Mouse (Mus musculus): ENCODE results near the gene Lrch3.
"Not testable (repeated sequence)": the region's sequence is repeated elsewhere in the genome, so short reads cannot be mapped to it uniquely, and the experiment has no call there.

Lrch3 gene

GRCm38 (mm10) chr16:32913212-32913611 lies 688 bp upstream of the Lrch3 start:
- no peak for DNase-seq (ENCODE audit: low spot score in 2 of 2)

- no peak for DNase-seq (ENCODE audit: low spot score in 2 of 2)
Measured at GRCm38 (mm10) chr16:32915292-32916068, 1.6 kb downstream of the Lrch3 start.

GRCm38 (mm10) chr16:32926629-32927028 lies 12.7 kb downstream of the Lrch3 start:
- not testable (repeated sequence) for DNase-seq (ENCODE audit: low spot score in 2 of 2)

GRCm38 (mm10) chr16:32927044-32927443 lies 13.1 kb downstream of the Lrch3 start:
- no peak for DNase-seq (ENCODE audit: low spot score in 2 of 2)

GRCm38 (mm10) chr16:32929918-32930317 lies 16.0 kb downstream of the Lrch3 start:
- no peak for DNase-seq (ENCODE audit: low spot score in 2 of 2)

- no peak for DNase-seq (ENCODE audit: low spot score in 2 of 2)
Measured at GRCm38 (mm10) chr16:32934470-32934869, 20.6 kb downstream of the Lrch3 start.

GRCm38 (mm10) chr16:32935088-32935487 lies 21.2 kb downstream of the Lrch3 start:
- no peak for DNase-seq (ENCODE audit: low spot score in 2 of 2)

GRCm38 (mm10) chr16:32937358-32937757 lies 23.5 kb downstream of the Lrch3 start:
- no peak for DNase-seq (ENCODE audit: low spot score in 2 of 2)

GRCm38 (mm10) chr16:32939301-32939700 lies 25.4 kb downstream of the Lrch3 start:
- DNase-seq (ENCODE audit: low spot score in 2 of 2): not testable (repeated sequence)

- not testable (repeated sequence) for DNase-seq (ENCODE audit: low spot score in 2 of 2)
Measured at GRCm38 (mm10) chr16:32939716-32940115, 25.8 kb downstream of the Lrch3 start.

- not testable (repeated sequence) for DNase-seq (ENCODE audit: low spot score in 2 of 2)
Measured at GRCm38 (mm10) chr16:32941226-32941625, 27.3 kb downstream of the Lrch3 start.

GRCm38 (mm10) chr16:32942694-32943093 lies 28.8 kb downstream of the Lrch3 start:
- no peak for DNase-seq (ENCODE audit: low spot score in 2 of 2)

GRCm38 (mm10) chr16:32945379-32945778 lies 31.5 kb downstream of the Lrch3 start:
- DNase-seq (ENCODE audit: low spot score in 2 of 2): no peak

GRCm38 (mm10) chr16:32948016-32948415 lies 34.1 kb downstream of the Lrch3 start:
- DNase-seq (ENCODE audit: low spot score in 2 of 2): no peak

GRCm38 (mm10) chr16:32948656-32949055 lies 34.8 kb downstream of the Lrch3 start:
- no peak for DNase-seq (ENCODE audit: low spot score in 2 of 2)

- no peak for DNase-seq (ENCODE audit: low spot score in 2 of 2)
Measured at GRCm38 (mm10) chr16:32949281-32949680, 35.4 kb downstream of the Lrch3 start.

GRCm38 (mm10) chr16:32951074-32951473 lies 37.2 kb downstream of the Lrch3 start:
- DNase-seq (ENCODE audit: low spot score in 2 of 2): no peak

GRCm38 (mm10) chr16:32953806-32954205 lies 39.9 kb downstream of the Lrch3 start:
- no peak for DNase-seq (ENCODE audit: low spot score in 2 of 2)

GRCm38 (mm10) chr16:32954304-32954703 lies 40.4 kb downstream of the Lrch3 start:
- DNase-seq (ENCODE audit: low spot score in 2 of 2): no peak

GRCm38 (mm10) chr16:32956889-32957288 lies 43.0 kb downstream of the Lrch3 start:
- DNase-seq (ENCODE audit: low spot score in 2 of 2): no peak

GRCm38 (mm10) chr16:32972535-32972934 lies 58.6 kb downstream of the Lrch3 start:
- DNase-seq (ENCODE audit: low spot score in 2 of 2): no peak

GRCm38 (mm10) chr16:32973047-32973446 lies 59.1 kb downstream of the Lrch3 start:
- no peak for DNase-seq (ENCODE audit: low spot score in 2 of 2)

- DNase-seq (ENCODE audit: low spot score in 2 of 2): no peak
Measured at GRCm38 (mm10) chr16:32980227-32980626, 66.3 kb downstream of the Lrch3 start.

GRCm38 (mm10) chr16:32981405-32981804 lies 67.5 kb downstream of the Lrch3 start:
- DNase-seq (ENCODE audit: low spot score in 2 of 2): no peak

Data from urinary bladder, adult 18-20 months (tissue).